Mouse (Mus musculus) liver, embryonic 12.5 days (tissue): ENCODE data around the gene Sprtn. TPM values are rescaled to one million over a fixed set of nuclear protein-coding genes. Genes with fewer than 3 reads are reported as not detected.

Experiments used
- ATAC-seq: fragments of 200-750 bp; cut with Nextera tagmentation; 2 replicates; pipeline ENCODE4 v1.8.0; 2017; ENCODE audit warnings: moderate number of reproducible peaks, mild to moderate bottlenecking, moderate library complexity
- H3K27ac ChIP-seq: fragments of 300-500 bp; sonication (generic); 2 replicates; pipeline ENCODE4 v1.5.1; 2016; ENCODE audit warnings: mild to moderate bottlenecking
- H3K27me3 ChIP-seq: fragments of 300-500 bp; sonication (generic); replicated peaks from 2 replicates; pipeline ENCODE4 v1.6.1; 2016; ENCODE audit warnings: mild to moderate bottlenecking, moderate library complexity
- H3K36me3 ChIP-seq: fragments of 300-500 bp; sonication (generic); 2 replicates; pipeline ENCODE4 v1.6.1; 2016; ENCODE audit warnings: mild to moderate bottlenecking, moderate library complexity
- H3K4me1 ChIP-seq: fragments of 300-500 bp; sonication (generic); 2 replicates; pipeline ENCODE4 v1.6.1; 2016
- H3K4me2 ChIP-seq: fragments of 300-500 bp; sonication (generic); 2 replicates; pipeline ENCODE4 v1.6.1; 2016; ENCODE audit warnings: mild to moderate bottlenecking, moderate library complexity
- H3K4me3 ChIP-seq: fragments of 300-500 bp; sonication (generic); 2 replicates; pipeline ENCODE4 v1.5.1; 2016; ENCODE audit warnings: mild to moderate bottlenecking, moderate library complexity
- H3K9ac ChIP-seq: fragments of 300-500 bp; sonication (generic); 2 replicates; pipeline ENCODE4 v1.6.1; 2016; ENCODE audit warnings: mild to moderate bottlenecking, moderate library complexity
- H3K9me3 ChIP-seq: fragments of 300-500 bp; sonication (generic); replicated peaks from 2 replicates; pipeline ENCODE4 v1.6.1; 2016; ENCODE audit warnings: mild to moderate bottlenecking, moderate library complexity
- WGBS: fragments of 180-500 bp; shearing (Covaris S2); methylation state at CpG from one replicate; pipeline ENCODE4 v1.1.7; 2016; ENCODE audit not compliant: insufficient replicate concordance; 5-methylcytosine and 5-hydroxymethylcytosine counted together
- polyA plus RNA-seq: library from polyadenylated mRNA; unstranded; fragments of >200 nt; fragmentation: Nextera tagmentation; extraction: Ambion mirVana; gene quantifications from 2 replicates; pipeline ENCODE4 v1.2.1, GENCODE M21; 2016

Gene Sprtn
- polyA plus RNA-seq, 1 experiment from 2014 or later: 11.1 TPM

GRCm38 (mm10) chr8:124910349-124910748 lies 12.7 kb downstream of the Sprtn start:
- 84% methylated on average over 10 of the region's 10 CpGs for WGBS
- H3K27ac ChIP-seq: no peak overlapping the region
- no peak overlapping the region for H3K4me2 ChIP-seq
- peaks cover 10% of the 10 kb centered on the region for H3K4me1 ChIP-seq
- H3K4me3 ChIP-seq: no peak overlapping the region
- H3K9me3 ChIP-seq: no peaks in the 10 kb centered on the region
- H3K36me3 ChIP-seq: peaks cover 100% of the 10 kb centered on the region
- no peak overlapping the region for H3K9ac ChIP-seq
- ATAC-seq: no peak
- H3K27me3 ChIP-seq: no peaks in the 10 kb centered on the region

- ATAC-seq: no peak
- H3K27ac ChIP-seq: no peak overlapping the region
- no peak overlapping the region for H3K4me3 ChIP-seq
- no peak overlapping the region for H3K4me2 ChIP-seq
- H3K9ac ChIP-seq: no peak overlapping the region
- peaks cover 84% of the 10 kb centered on the region for H3K36me3 ChIP-seq
- 53% methylated on average over 17 of the region's 17 CpGs for WGBS
- H3K4me1 ChIP-seq: peaks cover 10% of the 10 kb centered on the region; the same call in 1 of the 2 replicates
- H3K9me3 ChIP-seq: no peaks in the 10 kb centered on the region
- H3K27me3 ChIP-seq: no peaks in the 10 kb centered on the region
Observed at GRCm38 (mm10) chr8:124911938-124912872, 14.5 kb downstream of the Sprtn start.

- Histone ChIP-seq H3K27me3 (no peaks in the 10 kb centered on the region), H3K4me2 (no peak overlapping the region), H3K9me3 (no peaks in the 10 kb centered on the region), H3K4me3 (no peak overlapping the region), H3K4me1 (peaks cover 20% of the 10 kb centered on the region; the same call in 1 of the 2 replicates), H3K9ac (no peak overlapping the region), H3K27ac (no peak overlapping the region), H3K36me3 (peaks cover 65% of the 10 kb centered on the region)
- ATAC-seq: no peak
- 94% methylated on average over 5 of the region's 5 CpGs for WGBS
Observed at GRCm38 (mm10) chr8:124914061-124914460, 16.4 kb downstream of the Sprtn start.

GRCm38 (mm10) chr8:124917741-124918484 lies 20.2 kb downstream of the Sprtn start:
- Histone ChIP-seq H3K4me1 (peaks cover 26% of the 10 kb centered on the region), H3K4me3 (no peak overlapping the region), H3K9ac (no peak overlapping the region), H3K9me3 (no peaks in the 10 kb centered on the region), H3K36me3 (peaks cover 27% of the 10 kb centered on the region), H3K27ac (no peak overlapping the region), H3K27me3 (0 out of 2 replicates have a peak, but pooled peaks cover 3% of the 10 kb centered on the region), H3K4me2 (no peak overlapping the region)
- 76% methylated on average over 18 of the region's 18 CpGs for WGBS
- no peak for ATAC-seq

- 51% methylated on average over 18 of the region's 18 CpGs for WGBS
- Histone ChIP-seq H3K4me2 (peak overlapping the region; percentile 39), H3K9me3 (no peaks in the 10 kb centered on the region), H3K36me3 (no peaks in the 10 kb centered on the region; the same call in 1 of the 2 replicates), H3K27me3 (0 out of 2 replicates have a peak, but pooled peaks cover 3% of the 10 kb centered on the region), H3K27ac (no peak overlapping the region), H3K9ac (no peak overlapping the region), H3K4me3 (no peak overlapping the region), H3K4me1 (peaks cover 59% of the 10 kb centered on the region)
- no peak for ATAC-seq
Observed at GRCm38 (mm10) chr8:124921369-124922279, 23.9 kb downstream of the Sprtn start.

GRCm38 (mm10) chr8:124922490-124923089 lies 24.9 kb downstream of the Sprtn start:
- H3K9me3 ChIP-seq: no peaks in the 10 kb centered on the region
- H3K4me1 ChIP-seq: peaks cover 66% of the 10 kb centered on the region
- no peak overlapping the region for H3K4me3 ChIP-seq
- 0 out of 2 replicates have a peak, but pooled peaks cover 3% of the 10 kb centered on the region for H3K27me3 ChIP-seq
- H3K4me2 ChIP-seq: 0 out of 2 replicates have a peak overlapping the region, but pooled peaks have one; percentile 39
- no peaks in the 10 kb centered on the region; the same call in 1 of the 2 replicates for H3K36me3 ChIP-seq
- H3K27ac ChIP-seq: no peak overlapping the region
- WGBS: 68% methylated on average over 11 of the region's 11 CpGs
- no peak for ATAC-seq
- H3K9ac ChIP-seq: no peak overlapping the region

- WGBS: 83% methylated on average over 15 of the region's 15 CpGs
- H3K4me1 ChIP-seq: peaks cover 57% of the 10 kb centered on the region
- no peaks in the 10 kb centered on the region for H3K9me3 ChIP-seq
Observed at GRCm38 (mm10) chr8:124923971-124924652, 26.4 kb downstream of the Sprtn start.

GRCm38 (mm10) chr8:124925544-124926266 lies 28.0 kb downstream of the Sprtn start:
- Histone ChIP-seq H3K9me3 (no peaks in the 10 kb centered on the region), H3K4me2 (0 out of 2 replicates have a peak overlapping the region, but pooled peaks have one; percentile 10), H3K27ac (peak overlapping the region; percentile 33; the same call in 1 of the 2 replicates), H3K9ac (no peak overlapping the region), H3K36me3 (no peaks in the 10 kb centered on the region; the same call in 1 of the 2 replicates), H3K4me3 (no peak overlapping the region), H3K4me1 (peaks cover 64% of the 10 kb centered on the region), H3K27me3 (0 out of 2 replicates have a peak, but pooled peaks cover 3% of the 10 kb centered on the region)
- ATAC-seq: peak; percentile 70
- 23% methylated on average over 14 of the region's 14 CpGs for WGBS

More at GRCm38 (mm10) chr8:124923971-124924652, 26.4 kb downstream of the Sprtn start:
- no peak overlapping the region for H3K4me3 ChIP-seq
- no peaks in the 10 kb centered on the region; the same call in 1 of the 2 replicates for H3K36me3 ChIP-seq
- no peak overlapping the region for H3K4me2 ChIP-seq
- 0 out of 2 replicates have a peak, but pooled peaks cover 3% of the 10 kb centered on the region for H3K27me3 ChIP-seq
- ATAC-seq: no peak
- no peak overlapping the region for H3K9ac ChIP-seq
- no peak overlapping the region for H3K27ac ChIP-seq

GRCm38 (mm10) chr8:124926351-124926771 lies 28.7 kb downstream of the Sprtn start:
- H3K36me3 ChIP-seq: no peaks in the 10 kb centered on the region; the same call in 1 of the 2 replicates
- no peak for ATAC-seq
- H3K4me3 ChIP-seq: no peak overlapping the region
- H3K27ac ChIP-seq: no peak overlapping the region
- WGBS: 61% methylated on average over 10 of the region's 10 CpGs
- H3K4me2 ChIP-seq: no peak overlapping the region
- H3K27me3 ChIP-seq: 0 out of 2 replicates have a peak, but pooled peaks cover 3% of the 10 kb centered on the region
- no peaks in the 10 kb centered on the region for H3K9me3 ChIP-seq
- no peak overlapping the region for H3K9ac ChIP-seq
- H3K4me1 ChIP-seq: peaks cover 64% of the 10 kb centered on the region

GRCm38 (mm10) chr8:124929006-124929405 lies 31.3 kb downstream of the Sprtn start:
- peaks cover 42% of the 10 kb centered on the region for H3K4me1 ChIP-seq
- WGBS: 80% methylated on average over 11 of the region's 11 CpGs
- H3K27ac ChIP-seq: no peak overlapping the region
- H3K9me3 ChIP-seq: no peaks in the 10 kb centered on the region
- ATAC-seq: no peak
- no peak overlapping the region for H3K9ac ChIP-seq
- H3K36me3 ChIP-seq: no peaks in the 10 kb centered on the region; the same call in 1 of the 2 replicates
- no peaks in the 10 kb centered on the region for H3K27me3 ChIP-seq
- no peak overlapping the region for H3K4me2 ChIP-seq
- H3K4me3 ChIP-seq: no peak overlapping the region
